Mouse (Mus musculus) spleen, adult 12 weeks (tissue): ENCODE measurements around the gene Hist3h2ba.

Experiments used
- DNase-seq: peaks from one replicate; pipeline ENCODE4 v3.0.0; 2022; ENCODE audit warnings: low spot score

Gene Hist3h2ba

GRCm38 (mm10) chr11:58948542-58949479, at the start of gene Hist3h2ba:
Gene Hist3h2ba (plus strand): TSS chr11:58948920.
- DNase-seq: peak; percentile 70

- peak; percentile 35 for DNase-seq
These were observed 47.6 kb upstream of the Hist3h2ba start for GRCm38 (mm10) chr11:58901080-58901479.

GRCm38 (mm10) chr11:58903511-58904409, 45.0 kb upstream of the Hist3h2ba start, which contains the start of gene Zfp39:
Gene Zfp39 (minus strand): TSS chr11:58904225.
- DNase-seq: peak; percentile 96

GRCm38 (mm10) chr11:58904410-58904718, 44.4 kb upstream of the Hist3h2ba start:
- no peak for DNase-seq

GRCm38 (mm10) chr11:58904838-58905237, 43.9 kb upstream of the Hist3h2ba start:
- DNase-seq: no peak

GRCm38 (mm10) chr11:58913776-58914175, 34.9 kb upstream of the Hist3h2ba start:
- no peak for DNase-seq

GRCm38 (mm10) chr11:58914461-58915028, 34.2 kb upstream of the Hist3h2ba start:
- peak; percentile 66 for DNase-seq

GRCm38 (mm10) chr11:58916879-58917744, 31.6 kb upstream of the Hist3h2ba start:
- peak; percentile 80 for DNase-seq

- DNase-seq: no peak
These were observed 30.9 kb upstream of the Hist3h2ba start, which contains the start of gene Btnl10 for GRCm38 (mm10) chr11:58917745-58918366. Gene Btnl10 (plus strand): TSS chr11:58917908.

- peak; percentile 27 for DNase-seq
These were observed 30.0 kb upstream of the Hist3h2ba start for GRCm38 (mm10) chr11:58918759-58919158.

- DNase-seq: no peak
These were observed 26.3 kb upstream of the Hist3h2ba start for GRCm38 (mm10) chr11:58922420-58922819.

GRCm38 (mm10) chr11:58926651-58927050, 22.1 kb upstream of the Hist3h2ba start:
- DNase-seq: no peak

GRCm38 (mm10) chr11:58927053-58927452, 21.7 kb upstream of the Hist3h2ba start:
- no peak for DNase-seq

GRCm38 (mm10) chr11:58927790-58928651, 20.7 kb upstream of the Hist3h2ba start:
- peak; percentile 80 for DNase-seq

GRCm38 (mm10) chr11:58929055-58929454, 19.7 kb upstream of the Hist3h2ba start:
- no peak for DNase-seq

GRCm38 (mm10) chr11:58929641-58930040, 19.1 kb upstream of the Hist3h2ba start:
- no peak for DNase-seq

- DNase-seq: no peak
These were observed 18.5 kb upstream of the Hist3h2ba start for GRCm38 (mm10) chr11:58930254-58930653.

- no peak for DNase-seq
These were observed 17.1 kb upstream of the Hist3h2ba start for GRCm38 (mm10) chr11:58931576-58931975.

- DNase-seq: no peak
These were observed 10.8 kb upstream of the Hist3h2ba start for GRCm38 (mm10) chr11:58937909-58938308.
